Mouse (Mus musculus): ENCODE data around the gene Gtf2ird1. TPM values are rescaled to one million over a fixed set of nuclear protein-coding genes. Genes with fewer than 3 reads are reported as not detected.
"Not testable (repeated sequence)": the region's sequence is repeated elsewhere in the genome, so short reads cannot be mapped to it uniquely, and the experiment has no call there.

The Gtf2ird1 gene
- polyA plus RNA-seq, 1 experiment from 2014 or later, result 46.7 TPM

DNA sequence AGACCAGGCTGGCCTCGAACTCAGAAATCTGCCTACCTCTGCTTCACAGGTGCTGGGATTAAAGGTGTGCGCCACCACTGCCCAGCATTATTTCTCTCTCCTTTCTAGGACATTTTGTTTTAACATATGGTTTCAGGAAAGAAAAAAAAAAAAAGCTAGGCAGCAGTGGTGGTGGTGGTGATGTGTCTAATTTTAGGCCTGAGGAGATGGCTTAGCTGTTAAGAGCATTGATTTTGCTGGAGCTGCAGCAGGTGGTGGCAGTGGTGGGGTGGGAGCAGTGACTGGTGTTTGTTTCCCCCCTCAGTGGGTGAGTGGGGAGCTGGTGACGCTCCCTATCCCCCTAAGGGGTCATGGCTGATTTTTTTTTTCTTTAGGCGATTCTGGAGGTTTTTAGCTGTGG lies 103.4 kb downstream of the Gtf2ird1 start:
- DNase-seq (ENCODE audit: low spot score) (no peak), ATAC-seq (replicated peaks; ENCODE audit: low FRiP score, low read depth) (no peak)
- H3K36me3 ChIP-seq (ENCODE audit: insufficient read depth, low read length), result 0 out of 2 replicates have a peak, but pooled peaks cover 8% of the 10 kb centered on the region
- 66% methylated on average over 4 of the region's 4 CpGs for WGBS
- H3K9me3 ChIP-seq (replicated peaks; ENCODE audit: low read length), result no peaks in the 10 kb centered on the region
- no peak overlapping the region for H3K4me2 ChIP-seq (ENCODE audit: low read length)
- H3K9ac ChIP-seq (ENCODE audit: low read depth, low read length), result no peak overlapping the region
- no peaks in the 10 kb centered on the region for H3K4me1 ChIP-seq (replicated peaks; ENCODE audit: insufficient read depth, low read length)
- H3K27ac ChIP-seq, result no peak overlapping the region
- no peak overlapping the region for H3K4me3 ChIP-seq (replicated peaks; ENCODE audit: low read depth, low read length)
- no peak for TF ChIP-seq CTCF (IDR thresholded peaks at IDR 0.05; ENCODE audit: low read depth)
- H3K27me3 ChIP-seq (ENCODE audit: insufficient read depth, low read length), result no peaks in the 10 kb centered on the region

DNA sequence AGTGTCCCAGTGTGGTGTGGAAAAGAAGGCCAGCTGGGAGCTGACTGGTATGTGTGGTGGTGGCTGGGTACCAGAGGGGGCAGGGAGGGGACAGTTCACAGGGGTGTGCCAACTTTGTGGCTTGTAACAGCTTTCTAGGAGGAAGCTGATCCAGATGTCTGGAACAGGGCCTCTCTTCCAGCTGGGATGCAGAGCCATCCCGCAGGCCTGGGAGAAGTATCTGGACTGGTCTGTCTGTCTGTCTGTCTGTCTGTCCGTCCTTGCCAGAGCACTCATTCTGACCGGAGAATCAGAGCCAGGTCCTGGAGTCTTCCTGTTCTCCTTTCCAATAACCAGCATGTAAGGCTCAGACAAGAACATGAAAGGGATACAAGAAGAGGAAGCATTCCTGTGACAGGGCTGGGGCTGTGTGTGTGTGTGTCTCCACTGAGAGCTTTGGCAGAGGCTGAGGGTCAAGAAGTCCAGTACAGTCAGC lies 104.0 kb downstream of the Gtf2ird1 start:
- DNase-seq (ENCODE audit: low spot score) (peak; percentile 50), ATAC-seq (replicated peaks; ENCODE audit: low FRiP score, low read depth) (no peak)
- no peaks in the 10 kb centered on the region for H3K9me3 ChIP-seq (replicated peaks; ENCODE audit: low read length)
- H3K4me3 ChIP-seq (replicated peaks; ENCODE audit: low read depth, low read length), result no peak overlapping the region
- WGBS, result 59% methylated on average over 3 of the region's 3 CpGs
- no peaks in the 10 kb centered on the region for H3K27me3 ChIP-seq (ENCODE audit: insufficient read depth, low read length)
- no peak overlapping the region for H3K9ac ChIP-seq (ENCODE audit: low read depth, low read length)
- H3K4me1 ChIP-seq (replicated peaks; ENCODE audit: insufficient read depth, low read length), result no peaks in the 10 kb centered on the region
- no peak overlapping the region for H3K4me2 ChIP-seq (ENCODE audit: low read length)
- 0 out of 2 replicates have a peak, but pooled peaks cover 5% of the 10 kb centered on the region for H3K36me3 ChIP-seq (ENCODE audit: insufficient read depth, low read length)
- TF ChIP-seq CTCF (IDR thresholded peaks at IDR 0.05; ENCODE audit: low read depth), result no peak
- 0 out of 2 replicates have a peak overlapping the region, but pooled peaks have one; percentile 16 for H3K27ac ChIP-seq

DNA sequence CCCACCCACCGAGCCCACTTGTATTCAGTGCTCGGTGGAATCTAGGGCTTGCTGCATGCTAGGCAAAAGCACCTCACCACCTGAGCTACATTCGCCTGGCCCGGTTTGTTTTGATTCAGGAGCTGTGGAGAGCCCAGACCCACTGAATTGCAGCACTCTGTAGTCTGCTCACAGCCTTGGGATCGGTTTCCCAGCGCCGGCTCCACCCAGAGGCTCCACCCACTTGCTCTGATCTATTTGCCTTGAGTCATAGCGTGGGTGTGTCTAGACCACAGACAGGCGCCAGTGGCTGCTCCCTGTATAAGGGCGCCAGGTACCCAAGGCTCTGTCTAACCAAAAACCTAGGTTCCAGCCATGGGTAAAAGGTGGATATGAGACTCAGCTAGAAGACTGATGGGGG lies 105.9 kb downstream of the Gtf2ird1 start:
- H3K9ac ChIP-seq (ENCODE audit: low read depth, low read length), result no peak overlapping the region

GRCm38 (mm10) chr5:134347066-134347465 lies 109.5 kb downstream of the Gtf2ird1 start:
- H3K4me3 ChIP-seq (replicated peaks; ENCODE audit: low read depth, low read length), result no peak overlapping the region
- DNase-seq (ENCODE audit: low spot score) (no peak), ATAC-seq (replicated peaks; ENCODE audit: low FRiP score, low read depth) (no peak)
- WGBS, result 76% methylated on average over 2 of the region's 2 CpGs
- no peaks in the 10 kb centered on the region for H3K36me3 ChIP-seq (ENCODE audit: insufficient read depth, low read length)
- no peaks in the 10 kb centered on the region for H3K9me3 ChIP-seq (replicated peaks; ENCODE audit: low read length)
- peak; percentile 70 for TF ChIP-seq CTCF (IDR thresholded peaks at IDR 0.05; ENCODE audit: low read depth)
- no peak overlapping the region for H3K9ac ChIP-seq (ENCODE audit: low read depth, low read length)
- no peaks in the 10 kb centered on the region for H3K27me3 ChIP-seq (ENCODE audit: insufficient read depth, low read length)
- H3K4me1 ChIP-seq (replicated peaks; ENCODE audit: insufficient read depth, low read length), result no peaks in the 10 kb centered on the region
- H3K27ac ChIP-seq, result no peak overlapping the region
- no peak overlapping the region for H3K4me2 ChIP-seq (ENCODE audit: low read length)

More for the DNA sequence above, 105.9 kb downstream of the Gtf2ird1 start:
- H3K4me3 ChIP-seq (replicated peaks; ENCODE audit: low read depth, low read length), result no peak overlapping the region
- 13% methylated on average over 10 of the region's 10 CpGs for WGBS
- no peak overlapping the region for H3K27ac ChIP-seq
- peak; percentile 74 for ATAC-seq (replicated peaks; ENCODE audit: low FRiP score, low read depth)
- H3K27me3 ChIP-seq (ENCODE audit: insufficient read depth, low read length), result no peaks in the 10 kb centered on the region
- no peaks in the 10 kb centered on the region for H3K36me3 ChIP-seq (ENCODE audit: insufficient read depth, low read length)
- peak; percentile 89 for DNase-seq (ENCODE audit: low spot score)
- H3K4me1 ChIP-seq (replicated peaks; ENCODE audit: insufficient read depth, low read length), result no peaks in the 10 kb centered on the region
- no peak for TF ChIP-seq CTCF (IDR thresholded peaks at IDR 0.05; ENCODE audit: low read depth)
- H3K9me3 ChIP-seq (replicated peaks; ENCODE audit: low read length), result no peaks in the 10 kb centered on the region
- H3K4me2 ChIP-seq (ENCODE audit: low read length), result peak overlapping the region; percentile 37

DNA sequence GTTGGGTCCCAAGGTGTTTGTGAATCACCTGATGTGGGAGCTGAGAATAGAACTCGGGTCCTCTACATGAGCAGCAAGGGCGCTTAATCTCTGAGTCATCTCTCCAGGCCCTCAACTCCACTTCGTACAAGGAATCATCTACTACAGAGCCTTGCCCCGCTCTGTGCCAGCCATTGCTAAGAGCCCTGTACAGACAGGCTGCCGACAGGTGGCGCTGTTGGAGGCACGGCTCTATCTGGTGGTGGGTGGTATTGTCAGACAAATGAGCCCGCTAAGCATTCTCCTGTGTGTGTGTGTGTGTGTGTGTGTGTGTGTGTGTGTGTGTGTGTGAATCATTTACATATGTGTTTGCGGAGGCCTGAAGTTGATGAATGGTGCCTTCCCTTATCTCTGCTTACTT lies 111.1 kb downstream of the Gtf2ird1 start:
- H3K4me3 ChIP-seq (replicated peaks; ENCODE audit: low read depth, low read length), result no peak overlapping the region
- ATAC-seq (replicated peaks; ENCODE audit: low FRiP score, low read depth) (no peak), DNase-seq (ENCODE audit: low spot score) (no peak)
- no peaks in the 10 kb centered on the region for H3K9me3 ChIP-seq (replicated peaks; ENCODE audit: low read length)
- no peak overlapping the region for H3K4me2 ChIP-seq (ENCODE audit: low read length)
- no peak overlapping the region for H3K9ac ChIP-seq (ENCODE audit: low read depth, low read length)
- no peaks in the 10 kb centered on the region for H3K4me1 ChIP-seq (replicated peaks; ENCODE audit: insufficient read depth, low read length)
- TF ChIP-seq CTCF (IDR thresholded peaks at IDR 0.05; ENCODE audit: low read depth), result peak; percentile 51; the same call in 1 of the 2 replicates
- no peaks in the 10 kb centered on the region for H3K36me3 ChIP-seq (ENCODE audit: insufficient read depth, low read length)
- WGBS, result 85% methylated on average over 9 of the region's 9 CpGs
- H3K27ac ChIP-seq, result no peak overlapping the region
- H3K27me3 ChIP-seq (ENCODE audit: insufficient read depth, low read length), result no peaks in the 10 kb centered on the region

DNA sequence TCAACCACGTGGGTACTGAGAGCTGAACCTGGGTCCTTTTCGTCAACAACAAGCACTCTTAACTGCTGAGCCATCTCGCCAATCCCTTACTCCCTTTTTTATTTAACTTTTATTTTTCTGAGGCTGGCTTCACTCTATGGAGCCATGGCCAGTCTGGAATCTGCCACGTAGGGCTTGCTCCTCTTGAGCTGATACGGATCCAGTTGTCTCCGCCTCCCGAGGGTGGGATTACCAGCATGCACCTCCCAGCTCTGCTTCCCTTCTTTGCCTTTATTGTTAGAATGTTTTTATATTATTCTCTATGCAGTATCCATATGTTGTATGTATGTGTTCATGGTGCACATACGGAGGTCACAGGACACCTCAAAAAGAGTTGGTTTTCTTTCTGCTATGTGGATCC lies 112.4 kb downstream of the Gtf2ird1 start:
- no peaks in the 10 kb centered on the region for H3K27me3 ChIP-seq (ENCODE audit: insufficient read depth, low read length)
- no peak for TF ChIP-seq CTCF (IDR thresholded peaks at IDR 0.05; ENCODE audit: low read depth)
- no peaks in the 10 kb centered on the region for H3K4me1 ChIP-seq (replicated peaks; ENCODE audit: insufficient read depth, low read length)
- H3K9me3 ChIP-seq (replicated peaks; ENCODE audit: low read length), result no peaks in the 10 kb centered on the region
- DNase-seq (ENCODE audit: low spot score), result no peak
- WGBS, result 81% methylated on average over 8 of the region's 8 CpGs
- no peaks in the 10 kb centered on the region for H3K36me3 ChIP-seq (ENCODE audit: insufficient read depth, low read length)
- no peak overlapping the region for H3K27ac ChIP-seq
- H3K4me2 ChIP-seq (ENCODE audit: low read length), result no peak overlapping the region
- no peak overlapping the region for H3K4me3 ChIP-seq (replicated peaks; ENCODE audit: low read depth, low read length)
- no peak overlapping the region for H3K9ac ChIP-seq (ENCODE audit: low read depth, low read length)
- ATAC-seq (replicated peaks; ENCODE audit: low FRiP score, low read depth), result no peak

- WGBS, result 85% methylated on average over 4 of the region's 4 CpGs
Observed at GRCm38 (mm10) chr5:134343530-134343929, 113.0 kb downstream of the Gtf2ird1 start.

More at GRCm38 (mm10) chr5:134343530-134343929, 113.0 kb downstream of the Gtf2ird1 start:
- H3K27me3 ChIP-seq (ENCODE audit: insufficient read depth, low read length); H3K9ac ChIP-seq (ENCODE audit: low read depth, low read length); H3K4me2 ChIP-seq (ENCODE audit: low read length); H3K9me3 ChIP-seq (replicated peaks; ENCODE audit: low read length); H3K27ac ChIP-seq; DNase-seq (ENCODE audit: low spot score); H3K4me3 ChIP-seq (replicated peaks; ENCODE audit: low read depth, low read length); ATAC-seq (replicated peaks; ENCODE audit: low FRiP score, low read depth); H3K4me1 ChIP-seq (replicated peaks; ENCODE audit: insufficient read depth, low read length); H3K36me3 ChIP-seq (ENCODE audit: insufficient read depth, low read length): not testable (repeated sequence)

Data from kidney, postnatal 0 days (tissue).